Mouse (Mus musculus): ENCODE data around the gene Chrna10. TPM values are rescaled to one million over a fixed set of nuclear protein-coding genes. Genes with fewer than 3 reads are reported as not detected.

The Chrna10 gene
- total and polyA plus RNA-seq, 3 experiments: 0.11 TPM; not detected in 2

DNA sequence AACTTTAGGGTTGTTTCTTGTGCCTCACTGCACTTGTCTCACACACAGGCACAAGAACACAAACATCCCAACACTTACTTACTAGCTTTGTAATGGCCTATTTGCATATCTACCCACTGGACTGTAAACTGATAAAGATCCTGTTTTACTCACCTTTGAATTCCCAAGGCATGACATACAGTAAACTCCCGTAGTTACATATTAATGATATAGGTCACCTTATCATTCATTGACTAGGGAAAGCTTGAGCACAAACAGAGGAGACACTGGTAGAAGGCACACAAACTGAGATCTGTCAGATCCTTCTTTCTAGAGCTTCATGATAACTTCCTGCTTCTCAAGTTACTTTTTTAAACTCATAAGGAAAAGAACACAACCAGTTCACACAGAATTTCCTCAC is 54.4 kb downstream of the Chrna10 start:
- Histone ChIP-seq H3K4me1 (ENCODE audit: insufficient read depth, low read depth, low read length) (peaks cover 27% of the 10 kb centered on the region), H3K4me3 (ENCODE audit: low read depth, low read length) (no peak overlapping the region), H3K9me3 (replicated peaks) (no peaks in the 10 kb centered on the region), H3K27me3 (ENCODE audit: insufficient read depth, low read length) (no peaks in the 10 kb centered on the region), H3K36me3 (replicated peaks) (peaks cover 27% of the 10 kb centered on the region)
- TF ChIP-seq GATA1 (IDR thresholded peaks at IDR 0.05; ENCODE audit: borderline replicate concordance, low read length) (no peak), CTCF (IDR thresholded peaks at IDR 0.05; ENCODE audit: low read depth, low read length) (no peak), GATA2 (IDR thresholded peaks at IDR 0.05; ENCODE audit: borderline replicate concordance, low read depth, low read length) (no peak), POLR2AphosphoS5 (IDR thresholded peaks at IDR 0.05; ENCODE audit: insufficient replicate concordance, low read depth, low read length) (no peak), TAL1 (conservative IDR thresholded peaks at IDR 0.05; ENCODE audit: low read depth, low read length) (no peak)
- no peak for DNase-seq (ENCODE audit: low spot score)
- no peak for ATAC-seq (ENCODE audit: extremely low read depth, insufficient number of reproducible peaks, low FRiP score, poor library complexity, severe bottlenecking)

DNA sequence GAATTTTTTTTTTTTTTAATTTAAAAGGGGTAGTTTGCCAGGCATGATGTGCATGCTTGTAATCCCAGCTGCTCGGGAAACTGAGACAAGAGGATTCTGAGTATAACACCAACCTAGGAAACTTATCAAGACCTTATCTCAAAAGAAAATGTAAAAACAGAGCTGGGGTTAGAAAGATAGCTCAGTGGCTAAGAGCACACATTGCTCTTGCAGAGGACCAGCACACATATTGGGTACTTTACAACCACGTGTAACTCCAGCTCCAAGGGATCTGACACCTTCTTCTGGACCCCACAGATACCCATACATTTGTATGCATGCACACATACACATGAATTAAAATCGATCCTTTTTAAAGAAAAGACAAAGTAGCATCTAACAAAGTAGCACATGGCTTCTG is 55.3 kb downstream of the Chrna10 start:
- Histone ChIP-seq H3K27me3 (ENCODE audit: insufficient read depth, low read length) (no peaks in the 10 kb centered on the region), H3K4me1 (ENCODE audit: insufficient read depth, low read depth, low read length) (peaks cover 21% of the 10 kb centered on the region), H3K9me3 (replicated peaks) (no peaks in the 10 kb centered on the region), H3K4me3 (ENCODE audit: low read depth, low read length) (no peak overlapping the region), H3K36me3 (replicated peaks) (peaks cover 33% of the 10 kb centered on the region)
- TF ChIP-seq GATA1 (IDR thresholded peaks at IDR 0.05; ENCODE audit: borderline replicate concordance, low read length): no peak
- TF ChIP-seq CTCF (IDR thresholded peaks at IDR 0.05; ENCODE audit: low read depth, low read length): no peak
- TF ChIP-seq GATA2 (IDR thresholded peaks at IDR 0.05; ENCODE audit: borderline replicate concordance, low read depth, low read length): no peak
- TF ChIP-seq TAL1 (conservative IDR thresholded peaks at IDR 0.05; ENCODE audit: low read depth, low read length): no peak
- no peak for TF ChIP-seq POLR2AphosphoS5 (IDR thresholded peaks at IDR 0.05; ENCODE audit: insufficient replicate concordance, low read depth, low read length)
- DNase-seq (ENCODE audit: low spot score): no peak
- ATAC-seq (ENCODE audit: extremely low read depth, insufficient number of reproducible peaks, low FRiP score, poor library complexity, severe bottlenecking): no peak

Other genes starting within 250 kb of the Chrna10 start
- not detected in 2 replicates for gene Folr1, start 246.0 kb downstream of the Chrna10 start, total RNA-seq (2014; fragmentation: Nextera tagmentation)
- gene Folr1, start 246.0 kb downstream of the Chrna10 start, total RNA-seq (2017): 0.22 and 0.64 TPM in 2 replicates
- gene Folr1, start 246.0 kb downstream of the Chrna10 start, polyA plus RNA-seq (2012): not detected in 2 replicates
- 96.2 and 96.5 TPM in 2 replicates for gene Lamtor1, start 210.9 kb downstream of the Chrna10 start, total RNA-seq (2014; fragmentation: Nextera tagmentation)
- gene Lamtor1, start 210.9 kb downstream of the Chrna10 start, total RNA-seq (2017): 145 and 146 TPM in 2 replicates
- gene Lamtor1, start 210.9 kb downstream of the Chrna10 start, polyA plus RNA-seq (2012): 136 and 153 TPM in 2 replicates
- gene Tomt, start 210.5 kb downstream of the Chrna10 start, total RNA-seq (2014; fragmentation: Nextera tagmentation): not detected in 2 replicates
- 0.22 and 0.23 TPM in 2 replicates for gene Tomt, start 210.5 kb downstream of the Chrna10 start, total RNA-seq (2017)
- gene Tomt, start 210.5 kb downstream of the Chrna10 start, polyA plus RNA-seq (2012): 0.01 TPM in 1 of 2 replicates, not detected in the other
- 12.4 and 17.7 TPM in 2 replicates for gene Lrrc51, start 182.9 kb downstream of the Chrna10 start, total RNA-seq (2014; fragmentation: Nextera tagmentation)
- gene Lrrc51, start 182.9 kb downstream of the Chrna10 start, total RNA-seq (2017): 2.9 and 4.1 TPM in 2 replicates
- 0.53 and 0.65 TPM in 2 replicates for gene Lrrc51, start 182.9 kb downstream of the Chrna10 start, polyA plus RNA-seq (2012)
- 134 and 189 TPM in 2 replicates for gene Numa1, start 182.7 kb downstream of the Chrna10 start, total RNA-seq (2014; fragmentation: Nextera tagmentation)
- 120 and 125 TPM in 2 replicates for gene Numa1, start 182.7 kb downstream of the Chrna10 start, total RNA-seq (2017)
- gene Numa1, start 182.7 kb downstream of the Chrna10 start, polyA plus RNA-seq (2012): 106 and 112 TPM in 2 replicates
- gene Il18bp, start 98.1 kb downstream of the Chrna10 start, total RNA-seq (2014; fragmentation: Nextera tagmentation): 4.2 and 6.5 TPM in 2 replicates
- 2.5 and 2.7 TPM in 2 replicates for gene Il18bp, start 98.1 kb downstream of the Chrna10 start, total RNA-seq (2017)
- 1.8 TPM in 2 replicates for gene Il18bp, start 98.1 kb downstream of the Chrna10 start, polyA plus RNA-seq (2012)
- gene Rnf121, start 51.4 kb downstream of the Chrna10 start, total RNA-seq (2014; fragmentation: Nextera tagmentation): 8.6 and 11.8 TPM in 2 replicates
- 10.9 and 11.4 TPM in 2 replicates for gene Rnf121, start 51.4 kb downstream of the Chrna10 start, total RNA-seq (2017)
- 1.7 and 2.7 TPM in 2 replicates for gene Rnf121, start 51.4 kb downstream of the Chrna10 start, polyA plus RNA-seq (2012)
- gene Xndc1, start 51.3 kb downstream of the Chrna10 start, total RNA-seq (2014; fragmentation: Nextera tagmentation): 29.5 and 45.5 TPM in 2 replicates
- 35.4 and 39.4 TPM in 2 replicates for gene Xndc1, start 51.3 kb downstream of the Chrna10 start, total RNA-seq (2017)
- gene Xndc1, start 51.3 kb downstream of the Chrna10 start, polyA plus RNA-seq (2012): 25.0 and 29.7 TPM in 2 replicates
- gene Xntrpc, start 51.1 kb downstream of the Chrna10 start, total RNA-seq (2014; fragmentation: Nextera tagmentation): 0.39 and 1.4 TPM in 2 replicates
- 0.44 and 0.46 TPM in 2 replicates for gene Xntrpc, start 51.1 kb downstream of the Chrna10 start, total RNA-seq (2017)
- gene Xntrpc, start 51.1 kb downstream of the Chrna10 start, polyA plus RNA-seq (2012): 0.21 and 0.31 TPM in 2 replicates
- 0.45 TPM in 1 of 2 replicates, not detected in the other for gene Trpc2, start 33.7 kb downstream of the Chrna10 start, total RNA-seq (2014; fragmentation: Nextera tagmentation)
- gene Trpc2, start 33.7 kb downstream of the Chrna10 start, total RNA-seq (2017): not detected in 2 replicates
- not detected in 2 replicates for gene Trpc2, start 33.7 kb downstream of the Chrna10 start, polyA plus RNA-seq (2012)
- gene Art1, start 15.1 kb downstream of the Chrna10 start, total RNA-seq (2014; fragmentation: Nextera tagmentation): not detected in 2 replicates
- gene Art1, start 15.1 kb downstream of the Chrna10 start, total RNA-seq (2017): 0.22 TPM in 1 of 2 replicates, not detected in the other
- not detected in 2 replicates for gene Art1, start 15.1 kb downstream of the Chrna10 start, polyA plus RNA-seq (2012)
- not detected in 2 replicates for gene Art5, start 7.3 kb downstream of the Chrna10 start, total RNA-seq (2014; fragmentation: Nextera tagmentation)
- gene Art5, start 7.3 kb downstream of the Chrna10 start, total RNA-seq (2017): 0.16 TPM in 1 of 2 replicates, not detected in the other
- not detected in 2 replicates for gene Art5, start 7.3 kb downstream of the Chrna10 start, polyA plus RNA-seq (2012)
- 172 and 179 TPM in 2 replicates for gene Nup98, start 93.3 kb upstream of the Chrna10 start, total RNA-seq (2014; fragmentation: Nextera tagmentation)
- gene Nup98, start 93.3 kb upstream of the Chrna10 start, total RNA-seq (2017): 54.4 and 60.5 TPM in 2 replicates
- gene Nup98, start 93.3 kb upstream of the Chrna10 start, polyA plus RNA-seq (2012): 8.4 and 11.3 TPM in 2 replicates
- gene Pgap2, start 93.4 kb upstream of the Chrna10 start, total RNA-seq (2014; fragmentation: Nextera tagmentation): 60.1 and 61.9 TPM in 2 replicates
- 24.1 and 27.8 TPM in 2 replicates for gene Pgap2, start 93.4 kb upstream of the Chrna10 start, total RNA-seq (2017)
- gene Pgap2, start 93.4 kb upstream of the Chrna10 start, polyA plus RNA-seq (2012): 18.0 and 19.1 TPM in 2 replicates
- 240 and 241 TPM in 2 replicates for gene Rhog, start 139.2 kb upstream of the Chrna10 start, total RNA-seq (2014; fragmentation: Nextera tagmentation)
- gene Rhog, start 139.2 kb upstream of the Chrna10 start, total RNA-seq (2017): 50.4 and 68.5 TPM in 2 replicates
- gene Rhog, start 139.2 kb upstream of the Chrna10 start, polyA plus RNA-seq (2012): 121 and 212 TPM in 2 replicates
- 25.8 and 27.3 TPM in 2 replicates for gene Stim1, start 151.0 kb upstream of the Chrna10 start, total RNA-seq (2014; fragmentation: Nextera tagmentation)
- gene Stim1, start 151.0 kb upstream of the Chrna10 start, total RNA-seq (2017): 24.2 and 25.1 TPM in 2 replicates
- 20.2 and 35.8 TPM in 2 replicates for gene Stim1, start 151.0 kb upstream of the Chrna10 start, polyA plus RNA-seq (2012)